Mouse (Mus musculus): ENCODE results near the gene Ppp4r3b. TPM values are rescaled to one million over a fixed set of nuclear protein-coding genes. Genes with fewer than 3 reads are reported as not detected.

Ppp4r3b gene
- polyA plus RNA-seq (2017; shearing (Covaris generic)) = 100 to 1,000 TPM; 146 to 163 TPM

DNA sequence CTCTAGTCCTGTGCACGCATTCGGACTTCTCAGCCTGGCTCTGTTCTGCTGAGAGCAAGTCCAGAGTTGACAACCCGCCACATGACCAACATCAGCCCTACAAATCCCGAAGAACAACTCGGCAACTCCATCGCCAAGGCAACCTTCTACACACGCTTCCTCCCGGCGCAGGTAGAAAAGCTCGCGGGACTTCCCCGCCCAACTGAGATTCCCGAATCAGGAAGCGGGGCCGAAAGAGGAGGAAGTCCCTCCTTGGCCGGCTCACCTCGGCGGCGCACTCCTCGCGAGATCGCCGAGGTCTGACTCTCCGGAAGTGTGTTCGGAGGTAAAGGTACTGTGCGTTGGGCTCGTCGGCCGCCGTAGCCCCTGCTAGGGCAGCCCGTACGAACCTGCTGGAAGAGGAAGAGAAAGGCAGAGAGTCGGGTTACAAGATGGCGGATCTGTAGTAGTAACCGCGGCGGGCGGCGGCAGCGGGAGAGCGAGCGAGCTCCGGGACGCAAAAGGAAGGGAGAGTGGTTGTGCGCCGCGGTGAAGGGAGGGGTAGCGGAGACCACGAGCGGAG is at the start of gene Ppp4r3b:
TSS of gene Ppp4r3b (plus strand) at position 328 of the 562 bp plus-strand sequence.

DNA sequence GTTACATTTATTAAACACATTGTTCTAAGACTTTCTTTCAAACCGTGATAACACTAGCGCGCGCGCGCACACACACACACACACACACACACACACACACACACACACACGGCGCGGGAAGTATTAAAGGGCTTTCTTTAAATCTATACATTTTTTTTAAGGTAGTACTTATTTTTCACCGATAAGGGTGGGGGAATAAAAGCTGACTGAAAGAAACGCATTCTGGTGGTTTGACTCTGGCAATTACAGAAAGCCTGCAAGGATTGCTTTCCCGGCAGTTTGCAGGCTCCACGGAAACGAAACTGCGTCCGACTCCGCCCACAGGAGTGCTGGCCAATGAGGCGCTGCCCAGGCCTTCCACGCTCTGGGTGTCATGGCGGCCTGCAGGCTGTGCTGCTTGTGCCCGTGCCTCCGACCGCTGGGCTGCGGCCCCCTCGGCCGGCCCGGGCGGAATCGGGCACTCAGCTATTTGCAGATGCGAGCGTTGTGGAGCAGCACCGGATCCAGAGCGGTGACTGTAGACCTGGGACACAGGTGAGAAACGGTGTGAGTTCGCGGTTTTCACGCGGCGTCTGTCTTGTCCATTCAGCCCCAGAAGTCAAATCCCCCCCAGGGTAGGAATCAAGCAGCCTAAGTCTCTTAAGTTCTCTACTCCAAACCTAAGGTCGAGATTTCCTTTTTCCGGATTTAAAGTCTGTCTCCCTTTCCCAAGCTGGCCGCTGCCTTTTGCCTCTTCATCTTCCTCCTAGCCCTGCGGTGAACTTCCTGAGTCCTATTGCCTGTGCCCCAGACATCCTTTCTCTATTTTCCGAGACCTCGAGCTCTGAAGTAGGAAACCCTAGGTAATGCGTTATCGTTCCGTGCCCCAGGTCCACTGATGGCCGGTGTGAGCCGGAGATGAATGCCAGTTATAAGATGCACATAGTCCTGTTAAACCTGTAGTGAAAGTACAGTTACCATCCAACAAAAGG is 42.0 kb upstream of the Ppp4r3b start, which contains the start of gene Pnpt1:
TSS of gene Pnpt1 (plus strand) at position 360 of the 971 bp plus-strand sequence.

DNA sequence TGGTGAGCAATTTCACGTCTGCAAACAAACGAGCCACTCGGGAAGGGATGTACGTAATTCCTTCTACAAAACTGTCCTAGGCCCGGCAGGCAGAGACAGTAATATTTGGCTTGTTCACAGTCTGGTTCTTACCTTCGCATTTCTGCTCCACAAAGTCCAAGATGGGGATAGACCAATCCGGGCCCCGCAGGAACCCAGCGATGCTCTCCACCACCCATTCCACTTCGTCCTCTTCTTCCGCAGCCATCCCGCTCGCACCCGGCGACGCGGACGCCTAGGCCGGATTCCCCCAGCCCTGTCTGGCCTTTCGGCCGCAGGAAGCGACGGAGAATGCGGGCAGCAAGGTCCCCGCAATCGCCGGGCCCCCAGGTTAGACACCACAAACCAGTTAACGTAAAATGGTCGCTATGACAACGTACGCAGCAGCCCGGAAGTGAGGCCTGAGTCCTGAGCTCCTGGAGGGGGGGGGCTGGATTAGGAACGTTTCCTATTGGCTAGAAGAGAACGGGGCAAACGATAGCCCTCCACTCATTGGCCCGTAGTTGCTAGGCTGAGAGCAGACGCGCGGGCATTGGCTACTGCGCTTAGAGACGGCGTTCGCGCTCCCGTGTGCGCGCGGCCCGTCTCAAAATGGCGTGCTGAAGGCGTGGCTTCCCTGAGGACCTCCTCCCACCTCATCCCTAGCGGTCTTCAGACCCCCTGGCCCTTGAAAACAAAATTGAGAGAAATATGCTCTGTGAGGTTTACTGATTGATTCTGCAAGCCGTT is 74.4 kb downstream of the Ppp4r3b start, which contains the start of gene Cfap36:
TSS of gene Cfap36 (minus strand) at position 527 of the 768 bp plus-strand sequence.

Other genes starting within 250 kb of the Ppp4r3b start
- 10 to 100 TPM; 31.6 to 46.3 TPM for gene Pnpt1, start 42.1 kb upstream of the Ppp4r3b start, polyA plus RNA-seq (2017; shearing (Covaris generic))
- gene Cfap36, start 74.5 kb downstream of the Ppp4r3b start, polyA plus RNA-seq (2017; shearing (Covaris generic)) = 10 to 100 TPM; 38.6 to 42.7 TPM
- gene Ccdc88a, start 200.8 kb downstream of the Ppp4r3b start, polyA plus RNA-seq (2017; shearing (Covaris generic)) = 1 to 10 TPM; 2.5 to 7.5 TPM